Mouse (Mus musculus) heart, adult 18-20 months (tissue): ENCODE measurements at regions not wholly inside any gene's neighbourhood (a gene's known extent, or its start where the extent isn't known, plus 50 kb on each side); places are given as distances from the start of the nearest gene placed in this dataset.

Experiments
- DNase-seq, 2 experiments: peaks; one replicate each; pipeline ENCODE4 v3.0.0; 2021 to 2022; ENCODE audit warnings: mixed read lengths in 1 of 2

DNA sequence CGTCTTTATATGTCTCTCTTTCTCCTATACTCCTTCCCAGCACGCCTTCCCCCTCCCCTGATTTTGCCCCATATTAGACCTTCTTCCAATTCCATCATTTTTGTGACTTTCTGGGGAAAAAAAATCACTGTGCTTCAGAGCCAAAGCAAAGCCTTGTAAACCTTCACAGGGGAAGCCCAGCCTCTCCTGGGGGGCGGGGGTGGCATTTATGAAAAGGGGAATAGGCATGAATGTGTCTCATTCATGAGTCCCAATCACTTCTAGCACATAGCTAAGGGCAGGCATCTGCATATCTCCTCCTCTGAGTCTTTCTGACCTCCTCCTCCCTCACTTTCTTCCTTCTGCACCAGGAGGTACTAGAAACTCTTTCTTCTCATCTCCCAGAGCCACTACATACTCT, 149.8 kb downstream of the Adamts15 start:
- DNase-seq: no peak

DNA sequence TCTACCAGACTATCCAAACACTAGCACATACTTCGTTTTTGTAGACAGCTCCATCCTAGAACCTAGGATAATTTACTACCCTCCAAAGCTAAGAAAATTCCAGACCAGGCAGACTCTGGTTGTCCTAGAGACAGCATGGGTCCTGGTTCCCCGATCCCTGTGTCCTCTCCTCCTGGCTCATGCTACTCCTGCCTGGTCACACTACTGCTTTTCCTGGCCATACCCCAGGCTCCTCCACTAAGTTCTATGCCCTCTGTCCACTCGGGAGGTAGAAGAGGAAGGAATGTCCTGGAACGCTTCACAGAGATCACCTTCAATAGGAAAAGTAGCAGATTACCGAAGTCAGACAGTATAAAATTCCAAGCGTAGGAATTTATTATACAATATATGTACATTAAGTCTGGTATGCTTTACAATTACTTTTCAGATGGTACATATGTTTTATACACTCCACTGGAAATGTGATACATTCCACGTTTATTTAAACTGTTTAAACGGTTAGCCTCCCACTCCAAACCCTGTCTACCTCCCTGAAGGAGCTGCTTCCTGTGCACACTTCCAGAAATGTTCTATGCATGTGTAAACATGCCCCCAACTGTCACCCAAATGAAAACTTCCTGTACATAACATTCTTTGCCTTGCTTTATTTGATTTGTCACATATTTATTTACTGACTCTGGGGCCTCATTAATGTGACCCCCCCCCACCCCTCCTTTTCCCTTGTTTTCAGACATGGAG, 151.6 kb downstream of the Adamts15 start:
- peak in 1 of 2 experiments; percentile 50 for DNase-seq

DNA sequence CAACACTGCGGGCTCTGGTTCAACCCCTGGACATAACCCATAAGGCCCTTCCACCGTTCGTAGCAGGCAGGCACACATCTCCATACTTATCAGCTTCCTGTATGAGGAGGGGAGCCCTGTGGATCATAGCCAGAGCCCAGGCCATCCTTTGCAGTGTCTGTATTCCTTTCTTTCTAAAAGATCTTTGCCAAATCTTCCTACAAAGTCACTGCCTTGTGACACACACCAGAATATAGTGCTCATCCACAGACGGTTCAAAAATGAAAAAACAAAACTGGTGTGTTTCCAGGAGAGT, 152.9 kb downstream of the Adamts15 start:
- DNase-seq: no peak

DNA sequence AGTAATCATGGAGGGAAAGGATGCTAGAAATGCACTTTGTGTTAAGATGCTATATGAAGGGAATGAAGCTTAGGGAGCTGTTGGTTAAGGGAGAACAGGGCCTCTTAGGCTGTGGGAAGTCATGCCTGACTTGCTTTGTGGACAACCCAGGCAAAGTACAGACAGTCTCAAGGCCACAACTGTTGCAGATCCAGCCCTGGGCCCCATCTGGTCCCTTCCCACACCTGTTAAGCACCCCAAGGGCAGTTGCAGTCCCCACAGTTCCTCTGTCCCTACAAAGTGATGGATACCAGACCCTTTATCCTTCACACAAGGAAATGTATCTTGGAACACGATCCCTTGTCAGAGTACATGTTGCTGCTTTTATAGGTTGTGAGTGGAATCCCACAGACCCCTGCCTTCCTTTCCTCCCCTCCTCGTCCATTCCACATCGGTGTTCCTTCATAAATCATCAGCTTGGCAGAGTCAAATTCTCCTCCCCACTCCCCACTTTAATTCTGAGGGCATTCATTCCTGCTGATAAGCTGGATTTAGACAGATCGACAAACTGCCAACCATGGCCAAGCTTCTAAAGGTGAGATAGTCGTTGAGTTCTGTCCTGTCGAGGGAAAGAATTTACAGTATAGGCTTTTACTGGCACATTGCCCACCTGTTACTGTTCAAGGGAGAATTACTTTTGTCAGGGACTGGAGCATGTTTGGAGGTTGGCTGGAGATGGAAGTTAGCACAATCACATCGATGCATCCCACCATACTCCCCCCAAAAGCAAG, 153.4 kb downstream of the Adamts15 start:
- DNase-seq: no peak

DNA sequence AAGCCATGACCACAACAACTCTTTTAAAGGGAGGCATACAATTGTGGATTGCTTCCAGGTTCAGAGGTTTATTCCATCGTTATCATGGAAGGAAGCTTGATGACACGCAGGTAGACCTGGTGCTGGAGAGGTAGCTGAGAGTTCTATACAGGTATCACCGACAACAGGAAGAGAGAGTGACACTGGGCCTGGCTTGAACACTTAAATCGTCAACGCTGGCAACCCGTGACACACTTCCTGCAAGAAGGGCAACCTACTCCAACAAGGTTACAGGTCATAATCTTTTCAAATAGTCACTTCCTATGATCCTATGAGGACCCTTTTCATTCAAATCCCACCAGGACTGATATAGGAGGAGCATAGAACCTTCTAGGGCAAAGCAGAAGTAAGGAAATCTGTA, 155.6 kb downstream of the Adamts15 start:
- DNase-seq: no peak

DNA sequence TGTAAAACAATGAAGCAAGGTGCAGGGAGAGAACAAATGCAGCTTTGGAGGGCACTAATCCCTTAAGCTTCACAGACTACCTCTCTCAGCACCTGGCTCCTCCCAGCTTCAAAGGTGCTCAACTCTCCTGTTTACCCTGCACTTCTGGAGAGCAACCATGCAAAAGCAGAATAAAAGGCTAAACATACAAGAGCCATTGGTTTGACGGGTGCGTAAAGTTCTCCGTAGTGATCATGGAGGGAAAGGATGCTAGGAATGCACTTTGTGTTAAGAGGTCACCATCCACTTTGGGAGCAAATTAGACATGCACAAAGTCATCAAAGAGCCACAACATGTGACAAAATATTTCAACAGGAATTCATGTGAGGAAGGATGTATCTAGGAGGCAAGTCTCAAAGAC, 156.1 kb downstream of the Adamts15 start:
- DNase-seq: no peak

DNA sequence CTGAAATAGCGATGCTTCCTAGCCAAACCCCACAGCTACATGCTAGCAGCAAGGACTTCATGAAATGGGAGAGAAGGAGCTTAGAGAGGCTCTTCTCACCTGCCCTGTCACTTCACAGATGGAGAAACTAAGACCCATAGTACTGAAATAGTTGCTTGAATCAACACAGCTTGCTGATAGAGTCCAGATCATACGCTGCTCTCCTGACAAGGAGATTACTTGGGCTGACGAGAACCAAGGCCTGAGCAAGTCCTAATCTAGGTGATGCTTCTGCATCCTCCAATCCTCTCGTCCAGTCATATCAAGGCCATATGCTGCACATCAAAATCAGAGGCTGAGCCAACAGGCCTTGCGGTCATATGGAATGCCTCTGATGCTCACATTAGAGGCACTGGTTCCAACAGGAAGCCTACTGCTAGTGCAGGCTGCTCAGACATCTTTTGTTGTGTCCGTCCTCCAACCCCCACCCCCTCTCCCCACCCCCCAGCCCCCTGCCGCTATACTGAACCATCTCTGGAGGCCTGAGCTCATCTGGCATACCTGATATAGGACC, 157.2 kb downstream of the Adamts15 start:
- no peak for DNase-seq

DNA sequence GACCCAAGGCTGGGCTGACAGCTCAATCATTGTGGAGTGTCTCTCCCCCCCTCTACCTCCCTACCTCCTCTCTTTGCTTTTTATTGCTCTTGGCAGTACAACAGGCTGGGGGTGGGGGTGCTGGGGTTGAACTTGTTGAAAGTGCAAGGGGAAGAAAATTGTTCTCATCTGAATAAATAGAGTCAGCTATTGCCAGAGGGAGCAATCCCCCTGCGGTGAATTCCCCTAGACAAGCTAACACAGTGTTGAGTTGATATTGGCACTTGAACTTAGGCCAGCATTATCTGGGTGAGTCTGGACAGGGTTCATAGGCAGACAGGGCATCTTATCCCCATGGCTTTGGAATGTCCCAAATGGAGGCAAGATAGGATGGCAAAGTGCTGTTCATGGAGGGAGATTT, 159.3 kb downstream of the Adamts15 start:
- DNase-seq: peak; percentile 58 to 76

DNA sequence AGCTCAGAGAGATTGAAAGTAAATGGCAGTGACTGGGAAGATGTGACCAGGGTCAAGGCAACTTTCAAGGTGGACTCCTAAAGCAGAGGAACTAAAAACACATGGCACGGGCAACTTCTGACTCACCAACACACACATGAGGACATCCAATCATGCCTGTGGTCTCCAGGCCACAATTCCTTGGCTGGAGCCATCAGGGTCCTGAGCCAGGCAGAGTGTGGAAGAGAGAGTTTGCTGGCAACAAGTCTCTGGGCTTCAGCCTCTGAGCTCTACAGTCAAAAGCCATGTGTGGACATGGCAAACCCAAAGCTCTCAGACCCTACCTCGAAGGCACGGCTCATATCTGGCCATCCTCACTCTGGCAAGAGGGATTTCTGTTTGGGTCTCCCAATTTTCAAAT, 164.1 kb downstream of the Adamts15 start:
- peak in 1 of 2 experiments; percentile 61 for DNase-seq

DNA sequence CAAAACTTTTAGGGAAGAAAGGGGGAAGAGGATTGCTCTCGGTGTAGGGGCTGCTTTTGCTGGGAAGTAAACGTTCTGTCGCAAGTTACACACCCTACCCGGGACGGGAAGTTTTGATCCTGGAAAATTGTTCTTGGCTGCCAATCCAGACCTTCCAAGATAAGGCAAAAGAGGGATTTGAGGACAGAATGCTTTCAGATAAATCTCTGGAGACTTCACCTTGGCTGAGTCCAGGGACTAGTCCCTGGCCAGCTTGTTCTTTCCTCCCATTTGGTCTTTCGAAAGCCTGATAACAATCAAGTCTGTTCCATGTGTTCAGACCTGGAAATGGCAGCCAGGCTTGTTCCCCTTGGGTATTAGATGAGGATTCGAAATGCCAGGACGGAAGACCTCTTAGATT, 164.8 kb downstream of the Adamts15 start:
- peak; percentile 64 to 81 for DNase-seq

DNA sequence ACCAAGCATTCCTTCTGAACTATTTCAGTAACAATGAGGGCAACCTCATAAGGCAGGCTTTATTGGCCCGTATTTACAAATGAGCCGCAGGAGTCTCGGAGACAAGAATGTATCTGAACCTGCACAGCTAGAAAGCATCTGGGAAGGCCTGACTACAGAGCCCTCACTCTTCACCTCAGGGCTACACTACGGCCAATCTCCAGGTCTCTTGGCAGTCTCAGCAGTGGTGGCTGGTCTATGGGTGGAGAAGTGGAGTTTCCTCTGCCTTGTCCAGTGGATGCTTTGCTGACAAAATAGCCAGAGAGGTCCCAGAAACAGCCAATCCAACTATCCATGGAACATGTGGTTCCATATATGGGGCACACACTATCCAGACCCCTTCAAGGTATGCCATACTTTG, 165.5 kb downstream of the Adamts15 start:
- no peak for DNase-seq

DNA sequence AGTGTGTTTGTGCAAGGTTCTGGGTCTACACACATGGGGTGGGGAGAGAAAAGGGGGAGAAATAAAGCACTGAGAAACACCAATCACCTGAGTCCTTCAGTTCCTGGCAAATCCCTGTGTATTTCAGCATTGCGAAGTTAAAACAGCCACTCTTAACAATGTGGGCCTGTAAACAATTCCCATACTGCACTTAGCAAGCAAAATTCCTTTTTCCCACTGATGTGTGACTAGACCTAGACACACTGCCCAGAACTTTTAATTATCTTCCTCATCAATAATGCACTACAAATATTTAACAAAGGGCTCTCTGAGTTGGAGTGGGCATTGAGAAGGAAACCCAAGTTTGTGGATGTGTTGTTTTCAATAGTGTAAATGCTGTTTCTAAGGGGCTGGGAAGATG, 166.7 kb downstream of the Adamts15 start:
- DNase-seq: no peak

DNA sequence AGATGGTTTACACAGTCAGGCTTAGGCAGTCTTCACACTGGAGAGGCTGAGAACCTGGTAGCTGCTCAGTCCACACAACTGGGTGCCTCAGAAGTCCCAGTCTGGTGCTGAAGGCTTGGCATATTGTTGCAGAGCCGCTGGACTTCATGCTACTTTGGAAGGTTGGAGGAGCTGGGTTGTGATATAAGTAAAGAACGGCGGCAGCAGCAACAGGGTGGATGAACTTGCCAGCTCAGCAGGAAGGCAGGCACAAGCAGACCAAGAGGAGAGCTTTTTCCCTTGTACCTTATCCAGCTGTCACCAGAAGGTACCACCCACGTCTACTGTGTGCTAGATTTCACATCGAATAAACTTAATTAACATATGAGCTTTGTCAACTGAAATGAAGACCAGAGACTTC, 167.4 kb downstream of the Adamts15 start:
- DNase-seq: no peak

DNA sequence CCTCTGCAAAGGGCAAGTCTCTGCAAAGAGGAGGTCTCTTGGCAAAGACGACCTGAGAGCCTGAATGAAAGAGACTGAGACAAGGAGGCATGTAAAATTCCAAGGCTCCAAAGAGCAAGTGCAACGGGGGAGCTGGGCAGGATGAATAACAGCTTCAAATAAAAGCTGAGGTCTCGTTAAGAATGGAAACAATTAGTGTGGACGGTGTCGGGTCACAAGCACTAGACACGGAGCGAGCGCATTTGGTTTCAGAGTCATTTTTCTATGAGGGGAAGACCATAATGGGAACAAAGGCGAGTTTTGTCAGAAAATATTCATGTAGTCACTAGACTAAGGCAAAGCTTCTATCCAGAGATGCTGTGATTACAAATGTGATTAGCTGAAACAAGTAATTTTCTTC, 178.8 kb downstream of the Adamts15 start:
- no peak for DNase-seq

DNA sequence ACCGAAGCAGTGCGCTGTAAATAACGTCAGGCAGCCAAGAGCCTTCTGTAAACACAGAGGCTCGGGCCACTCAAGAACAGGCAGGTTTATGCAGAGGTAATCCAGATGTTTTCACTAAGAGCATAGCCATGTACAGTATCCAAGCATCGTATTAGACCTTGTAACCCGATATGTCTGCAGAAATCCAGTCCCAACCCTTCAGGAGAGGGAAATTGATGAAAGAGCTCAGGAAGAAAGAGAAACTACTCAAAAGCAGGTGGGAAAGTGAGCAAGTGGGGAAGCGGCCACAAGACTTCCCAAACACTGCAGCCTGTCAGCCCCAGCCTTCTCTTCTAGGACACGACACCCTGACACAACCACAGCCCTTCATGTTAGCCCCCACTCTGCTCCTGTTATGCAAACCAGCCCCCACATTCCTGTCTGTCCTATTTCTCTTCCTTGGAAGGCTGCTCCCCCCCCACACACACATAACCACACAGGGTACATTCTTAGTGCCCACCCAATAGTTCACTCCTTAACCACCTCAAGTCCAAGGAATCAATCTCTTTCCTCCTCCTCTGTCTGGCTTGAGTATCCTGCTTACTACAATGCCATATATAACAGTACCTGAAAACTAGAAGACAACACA, 179.7 kb downstream of the Adamts15 start:
- no peak for DNase-seq

DNA sequence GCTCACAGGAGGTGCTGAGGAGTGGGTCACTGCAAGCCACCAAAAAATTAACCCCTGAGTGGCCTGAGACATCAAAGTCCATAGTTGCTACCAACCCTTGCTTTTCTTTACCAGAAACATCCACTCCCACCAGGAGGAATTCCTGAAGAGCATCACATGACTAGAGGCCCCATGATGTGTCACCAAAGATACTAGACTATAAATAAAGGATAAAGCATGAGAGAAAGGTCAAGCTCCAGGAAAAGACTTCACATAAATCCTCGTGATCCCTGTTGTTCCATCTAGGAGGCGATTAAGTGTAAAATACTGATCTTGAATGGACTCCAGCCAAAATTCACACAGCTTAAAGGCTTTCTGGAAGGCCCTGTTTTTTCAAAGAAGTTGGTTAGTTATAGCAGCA, 190.6 kb downstream of the Adamts15 start:
- no peak for DNase-seq

DNA sequence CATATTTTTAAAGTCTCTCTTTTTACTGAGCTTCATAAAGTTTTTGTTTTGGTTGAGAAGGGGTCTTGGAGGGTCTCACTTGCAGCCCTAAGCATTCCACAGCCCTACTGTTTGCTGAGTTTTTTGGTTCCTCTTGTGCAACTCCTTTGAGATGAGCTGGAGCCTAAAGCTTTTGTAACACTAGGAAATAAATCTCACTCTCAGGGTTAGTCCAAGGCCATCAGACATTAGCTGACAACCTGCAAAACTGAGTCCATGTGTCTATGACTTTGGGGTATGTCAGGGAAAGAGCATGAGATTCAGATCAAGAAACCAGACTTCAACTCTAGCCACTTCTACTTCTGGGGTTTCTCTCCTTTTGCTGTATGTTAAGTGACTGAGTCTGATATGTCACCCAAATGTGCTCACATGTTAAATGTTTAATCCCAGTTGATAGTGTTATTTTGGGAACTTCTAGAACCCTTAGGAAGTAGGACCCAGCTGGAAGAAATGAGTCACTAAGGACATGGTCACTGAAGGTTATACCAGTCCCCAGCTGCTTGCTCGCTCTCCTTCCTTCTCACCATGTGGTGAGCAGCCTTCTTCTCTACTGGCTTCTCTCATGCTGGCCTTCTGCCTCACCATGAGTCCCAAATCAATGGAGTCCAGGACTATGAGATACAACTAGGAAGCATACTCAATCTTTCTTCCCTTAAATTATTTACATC, 198.7 kb downstream of the Adamts15 start:
- DNase-seq: peak in 1 of 2 experiments; percentile 42

DNA sequence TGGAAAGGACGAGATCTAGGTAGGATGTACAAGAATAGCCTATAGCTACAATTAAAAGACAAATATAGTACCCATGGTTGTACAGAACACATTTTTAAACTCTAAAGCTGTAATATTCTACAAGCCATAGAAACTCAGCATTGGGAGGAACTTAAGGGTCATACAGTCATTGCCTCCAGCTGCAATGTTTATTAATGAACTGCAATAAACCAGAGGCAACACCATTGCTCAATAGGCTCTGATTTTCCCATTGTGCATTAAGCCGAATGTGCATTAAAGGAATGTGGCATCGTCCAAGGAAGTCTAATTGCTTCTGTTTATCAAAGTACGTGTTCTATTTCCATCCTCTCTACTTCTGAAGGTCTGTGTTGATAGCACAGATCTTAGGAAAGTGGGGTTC, 200.4 kb downstream of the Adamts15 start:
- no peak for DNase-seq

DNA sequence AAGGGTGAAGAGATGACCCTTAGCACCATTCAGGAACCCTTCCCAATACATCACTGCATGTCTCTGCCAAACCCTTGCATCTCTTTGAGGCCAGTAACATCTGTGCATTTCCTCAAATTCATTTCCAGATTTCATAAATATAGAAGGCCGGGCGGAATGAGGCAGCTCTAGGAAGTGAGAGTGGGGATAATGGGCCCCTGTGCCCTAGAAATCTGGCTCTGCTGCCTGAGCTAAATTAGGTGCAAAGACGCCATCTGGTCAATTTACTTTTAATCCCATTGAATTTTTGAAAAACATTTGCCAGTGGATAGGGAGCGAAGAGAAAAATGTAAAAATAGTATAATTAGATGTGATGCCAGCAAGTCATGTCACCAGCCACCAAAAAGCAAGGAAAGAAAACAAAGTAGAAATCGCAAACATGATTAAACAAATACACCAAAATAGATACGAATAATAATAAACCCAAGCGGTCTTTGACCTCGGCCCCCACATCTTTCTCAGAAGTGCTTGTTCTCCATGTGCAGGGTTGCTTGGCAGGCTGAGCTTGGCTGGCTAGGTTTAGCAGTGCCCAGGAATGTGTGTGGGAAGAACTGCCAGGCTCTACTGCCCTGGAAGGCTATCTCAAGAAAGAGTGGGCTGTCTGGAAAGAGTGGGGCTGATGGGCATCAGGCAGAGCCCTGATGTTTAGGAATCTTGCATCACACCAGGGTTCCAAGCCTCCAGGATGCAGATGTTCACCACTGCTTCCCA, 205.7 kb downstream of the Adamts15 start:
- peak; percentile 49 to 70 for DNase-seq

DNA sequence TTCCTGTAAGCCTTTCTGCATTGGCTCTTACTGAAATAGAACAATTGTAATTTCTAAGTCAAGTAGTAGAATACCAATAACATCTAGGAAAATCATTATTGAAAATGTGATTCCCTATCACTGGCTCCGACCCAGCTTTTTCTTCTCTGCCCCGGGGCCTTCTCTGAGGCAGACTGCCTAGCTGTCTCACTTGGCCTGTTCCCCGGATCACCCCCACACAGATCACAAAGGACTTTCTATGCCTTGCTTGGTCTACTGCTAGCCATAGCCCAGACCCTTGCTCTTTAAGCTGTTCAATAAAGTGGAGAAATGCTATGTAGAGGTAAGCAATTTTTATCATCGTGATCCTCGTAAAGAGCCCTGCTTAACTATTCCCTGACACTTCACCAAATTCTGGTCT, 212.1 kb downstream of the Adamts15 start:
- no peak for DNase-seq

DNA sequence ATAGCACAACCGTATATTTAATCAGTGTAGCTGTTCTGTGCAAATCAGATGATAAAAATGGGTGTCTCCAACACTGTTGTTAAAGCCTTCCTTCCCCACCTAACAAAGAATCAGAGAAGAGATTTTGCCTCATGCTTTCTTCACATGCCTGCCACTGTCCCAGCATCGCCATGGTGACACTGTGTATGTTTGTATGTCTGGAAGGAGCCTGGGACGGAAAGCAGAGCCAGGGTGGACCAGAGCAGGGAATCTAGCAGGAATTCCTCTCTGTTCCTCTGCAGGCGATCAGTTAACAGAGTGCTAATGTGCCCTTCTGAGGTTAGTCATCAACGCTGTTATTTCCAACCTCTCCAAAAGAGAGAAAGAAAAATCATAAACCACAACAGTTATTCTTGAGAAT, 222.4 kb downstream of the Adamts15 start:
- DNase-seq: peak; percentile 18 to 40

DNA sequence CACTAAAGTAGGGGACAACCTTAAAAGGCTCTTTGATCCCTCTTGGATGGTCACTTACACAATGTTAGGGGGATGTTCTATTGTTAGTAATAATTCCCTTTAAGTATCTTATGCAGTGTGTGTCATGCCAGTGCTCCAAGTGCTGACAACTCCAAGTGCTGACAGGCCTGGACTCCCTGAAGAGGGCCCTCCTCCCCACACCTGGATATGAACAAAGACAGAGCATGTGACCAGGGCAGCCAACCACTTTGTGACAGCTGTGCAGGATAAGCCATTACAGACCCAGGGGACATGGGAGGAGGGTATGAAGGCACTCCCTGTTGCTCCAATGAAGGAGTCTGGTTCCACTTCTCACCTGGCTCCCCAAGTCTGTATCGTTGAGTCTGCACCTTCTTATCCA, 224.7 kb downstream of the Adamts15 start:
- DNase-seq: no peak
